Mouse (Mus musculus) forebrain, embryonic 12.5 days (tissue): Measurements from ENCODE around the gene Patl2. TPM values are rescaled to one million over a fixed set of nuclear protein-coding genes. Genes with fewer than 3 reads are reported as not detected.

ENCODE experiments used
- ATAC-seq: fragments of 200-750 bp; cut with Nextera tagmentation; 2 replicates; pipeline ENCODE4 v1.8.0; 2017; ENCODE audit warnings: moderate TSS enrichment; ENCODE audit not compliant: low FRiP score
- H3K27ac ChIP-seq: fragments of 300-500 bp; sonication (generic); 2 replicates; pipeline ENCODE4 v1.5.1; 2016; ENCODE audit warnings: mild to moderate bottlenecking
- H3K27me3 ChIP-seq: fragments of 300-500 bp; sonication (generic); 2 replicates; pipeline ENCODE4 v1.6.1; 2016; ENCODE audit warnings: mild to moderate bottlenecking
- H3K36me3 ChIP-seq: fragments of 300-500 bp; sonication (generic); replicated peaks from 2 replicates; pipeline ENCODE4 v1.6.1; 2016; ENCODE audit warnings: mild to moderate bottlenecking
- H3K4me1 ChIP-seq: fragments of 300-500 bp; sonication (generic); 2 replicates; pipeline ENCODE4 v1.6.1; 2016
- H3K4me2 ChIP-seq: fragments of 300-500 bp; sonication (generic); 2 replicates; pipeline ENCODE4 v1.6.1; 2016; ENCODE audit warnings: mild to moderate bottlenecking, moderate library complexity
- H3K4me3 ChIP-seq: fragments of 300-500 bp; sonication (generic); replicated peaks from 2 replicates; pipeline ENCODE4 v1.5.1; 2016; ENCODE audit warnings: mild to moderate bottlenecking
- H3K9ac ChIP-seq: fragments of 300-500 bp; sonication (generic); 2 replicates; pipeline ENCODE4 v1.6.1; 2016; ENCODE audit warnings: mild to moderate bottlenecking
- H3K9me3 ChIP-seq: fragments of 300-500 bp; sonication (generic); 2 replicates; pipeline ENCODE4 v1.6.1; 2016
- WGBS: fragments of 180-500 bp; shearing (Covaris S2); methylation state at CpG from one replicate; pipeline ENCODE4 v1.1.7; 2016; 5-methylcytosine and 5-hydroxymethylcytosine counted together
- polyA plus RNA-seq: library from polyadenylated mRNA; unstranded; fragments of >200 nt; fragmentation: Nextera tagmentation; extraction: Ambion mirVana; gene quantifications from 2 replicates; pipeline ENCODE4 v1.2.1, GENCODE M21; 2016

Gene Patl2
- not detected in 2 replicates for polyA plus RNA-seq

DNA sequence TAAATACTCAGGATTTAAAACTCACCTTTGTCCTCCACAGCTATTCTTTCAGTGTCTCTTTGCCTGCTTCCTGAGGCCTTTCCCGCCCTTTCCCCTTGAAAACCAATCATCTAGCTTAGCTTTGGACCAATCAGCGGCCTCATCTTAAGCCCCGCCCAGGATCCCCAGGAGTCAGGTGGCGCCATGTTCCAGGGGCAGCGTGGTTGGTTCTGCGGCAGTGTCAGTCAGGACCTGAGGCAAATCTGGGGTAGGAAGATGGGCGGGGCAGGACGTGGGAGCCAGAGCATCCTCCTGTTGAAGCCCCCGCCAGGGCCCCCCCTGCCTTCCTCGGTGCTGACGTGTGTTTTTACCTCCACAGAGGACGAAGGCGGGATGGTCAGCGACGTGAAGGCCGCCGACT is at the start of gene Patl2, which contains the start of gene Terb2:
TSS of gene Patl2 (minus strand) at position 84 of the 400 bp plus-strand sequence.
TSS of gene Terb2 (plus strand) at position 167 of the 400 bp plus-strand sequence.
- 82% methylated on average over 17 of the region's 17 CpGs for WGBS
- ATAC-seq: no peak
- Histone ChIP-seq H3K4me2 (no peak within 1 kb of the TSS), H3K27me3 (no peaks in the 10 kb centered on the region; the same call in 1 of the 2 replicates), H3K27ac (no peak within 1 kb of the TSS), H3K36me3 (no peaks in the 10 kb centered on the region), H3K4me3 (no peak within 1 kb of the TSS), H3K9me3 (no peaks in the 10 kb centered on the region), H3K9ac (no peak within 1 kb of the TSS), H3K4me1 (no peaks in the 10 kb centered on the region)

DNA sequence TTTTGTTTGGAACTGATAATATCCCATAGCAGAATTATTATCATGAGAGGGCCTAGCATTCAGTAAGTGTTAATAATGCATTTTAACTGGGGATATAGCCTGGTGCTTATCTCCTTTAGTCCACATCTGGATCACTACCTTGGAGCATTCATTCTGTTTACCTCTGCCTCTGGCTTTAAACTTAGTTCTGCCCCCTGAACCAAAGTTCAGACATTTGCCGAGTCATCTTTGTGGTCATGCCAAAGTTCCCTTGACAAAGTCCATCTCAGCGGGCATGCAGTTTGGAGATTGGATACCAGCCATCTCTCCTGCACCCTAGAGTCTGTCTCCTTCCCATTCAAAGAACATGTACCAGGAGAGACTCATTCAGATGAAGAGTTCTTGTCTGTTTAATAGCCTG is 49.4 kb upstream of the Patl2 start:
- Histone ChIP-seq H3K4me3 (peak overlapping the region; percentile 55), H3K36me3 (no peaks in the 10 kb centered on the region), H3K9ac (no peak overlapping the region; the same call in 1 of the 2 replicates), H3K27me3 (0 out of 2 replicates have a peak, but pooled peaks cover 4% of the 10 kb centered on the region), H3K4me1 (peaks cover 9% of the 10 kb centered on the region; the same call in 1 of the 2 replicates), H3K27ac (no peak overlapping the region), H3K9me3 (no peaks in the 10 kb centered on the region), H3K4me2 (peak overlapping the region; percentile 84)
- WGBS: 82% methylated on average over 2 of the region's 2 CpGs
- ATAC-seq: no peak

DNA sequence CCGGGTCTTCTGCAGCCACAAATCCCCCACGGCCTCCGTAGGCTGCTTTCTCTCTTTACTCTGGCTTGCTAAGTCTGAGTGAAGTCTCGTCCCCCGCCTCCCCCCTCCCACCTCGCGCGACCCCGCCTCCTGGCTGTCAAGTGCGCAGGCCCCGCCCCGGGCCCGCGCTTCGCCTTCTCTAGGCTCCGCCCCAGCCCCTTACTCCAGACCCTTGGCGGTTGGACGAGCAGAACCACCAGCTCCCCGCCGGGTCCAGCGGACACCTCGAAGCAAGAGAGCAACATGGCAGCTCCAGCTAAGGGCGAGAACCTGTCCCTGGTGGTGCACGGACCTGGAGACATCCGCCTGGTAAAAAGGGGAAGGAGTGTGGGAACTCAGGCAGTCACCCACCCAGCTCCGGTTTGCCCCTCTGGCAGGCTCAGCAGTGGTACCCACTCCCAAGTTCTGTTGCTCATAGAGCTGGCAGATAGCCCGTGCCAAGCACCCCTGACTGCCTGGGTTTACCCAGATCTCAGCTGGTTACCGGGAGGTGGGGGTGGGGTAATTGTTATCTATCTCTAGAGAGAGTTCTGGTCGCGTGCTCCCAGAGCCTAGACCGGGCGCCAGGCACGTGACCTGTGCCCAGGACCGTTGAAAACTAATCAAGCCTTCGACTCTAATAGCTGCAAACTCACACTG is 48.8 kb upstream of the Patl2 start, which contains the start of gene Sord:
TSS of gene Sord (plus strand) at position 139 of the 678 bp plus-strand sequence.
- peak; percentile 96 for ATAC-seq
- under 1% methylated on average over 35 of the region's 35 CpGs for WGBS
- Histone ChIP-seq H3K27ac (peak within 1 kb of the TSS; percentile 81), H3K9me3 (no peaks in the 10 kb centered on the region), H3K9ac (peak within 1 kb of the TSS; percentile 56), H3K4me1 (peaks cover 9% of the 10 kb centered on the region; the same call in 1 of the 2 replicates), H3K27me3 (0 out of 2 replicates have a peak, but pooled peaks cover 4% of the 10 kb centered on the region), H3K36me3 (no peaks in the 10 kb centered on the region), H3K4me2 (peak within 1 kb of the TSS; percentile 84), H3K4me3 (peak within 1 kb of the TSS; percentile 55)

DNA sequence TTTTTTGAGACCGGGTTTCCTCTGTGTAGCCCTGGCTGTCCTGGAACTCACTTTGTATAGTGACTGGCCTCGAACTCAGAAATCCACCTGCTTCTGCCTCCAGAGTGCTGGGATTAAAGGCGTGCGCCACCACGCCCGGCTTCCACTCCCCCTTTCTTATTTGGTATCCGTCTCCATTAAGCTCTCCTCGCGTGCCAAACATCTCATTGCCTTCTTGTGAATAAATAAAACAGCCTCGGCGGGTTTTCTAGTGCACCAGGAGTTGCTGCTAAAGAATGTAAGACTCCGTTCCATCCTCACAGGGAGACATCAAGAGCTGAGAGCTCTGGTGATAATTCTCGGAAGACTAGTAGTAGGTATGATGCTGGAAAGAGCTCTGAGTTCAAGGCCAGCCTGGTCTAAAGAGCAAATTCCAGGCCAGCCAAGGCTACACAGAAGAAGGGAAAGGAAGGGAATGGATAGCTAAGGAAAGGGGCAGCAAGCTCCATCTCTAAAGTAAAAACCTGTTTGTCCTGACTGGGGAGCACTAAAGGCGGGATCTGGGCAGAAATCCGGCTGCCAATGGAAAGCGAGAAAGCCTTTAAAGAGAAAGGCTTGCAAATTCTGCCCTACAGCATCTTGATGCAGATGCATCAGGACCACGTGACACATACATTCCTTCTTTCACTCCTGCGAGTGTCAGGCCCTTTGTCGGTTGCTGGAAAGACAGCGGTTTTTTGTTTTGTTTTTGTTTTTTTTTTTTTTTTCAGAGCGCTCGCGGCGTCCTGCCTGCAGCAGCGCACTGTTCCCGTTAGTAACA is 48.0 kb upstream of the Patl2 start:
- Histone ChIP-seq H3K27ac (peak overlapping the region; percentile 81), H3K9ac (peak overlapping the region; percentile 56), H3K27me3 (0 out of 2 replicates have a peak, but pooled peaks cover 4% of the 10 kb centered on the region), H3K9me3 (no peaks in the 10 kb centered on the region), H3K4me1 (peaks cover 9% of the 10 kb centered on the region; the same call in 1 of the 2 replicates), H3K36me3 (no peaks in the 10 kb centered on the region), H3K4me2 (peak overlapping the region; percentile 84), H3K4me3 (peak overlapping the region; percentile 55)
- peak; percentile 57 for ATAC-seq
- WGBS: 3% methylated on average over 26 of the region's 26 CpGs

DNA sequence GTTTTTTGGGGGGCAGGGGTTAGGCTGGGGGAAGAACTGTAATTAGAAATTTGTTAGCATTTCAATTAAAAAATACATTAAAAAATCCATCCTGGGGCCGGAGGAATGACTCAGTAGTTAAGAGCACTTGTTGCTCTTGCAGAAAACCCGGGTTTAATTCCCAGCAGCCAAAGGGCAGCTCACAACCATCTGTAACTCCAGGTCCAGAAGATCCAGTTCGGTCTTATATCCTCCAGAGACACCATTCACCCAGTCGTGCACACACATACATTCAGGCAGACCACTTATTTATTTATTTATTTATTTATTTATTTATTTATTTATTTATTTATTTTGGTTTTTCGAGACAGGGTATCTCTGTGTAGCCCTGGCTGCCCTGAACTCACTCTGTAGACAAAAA is 47.4 kb upstream of the Patl2 start:
- Histone ChIP-seq H3K4me2 (no peak overlapping the region), H3K4me3 (no peak overlapping the region), H3K4me1 (peaks cover 9% of the 10 kb centered on the region; the same call in 1 of the 2 replicates), H3K27ac (no peak overlapping the region), H3K27me3 (0 out of 2 replicates have a peak, but pooled peaks cover 4% of the 10 kb centered on the region), H3K9ac (no peak overlapping the region), H3K36me3 (no peaks in the 10 kb centered on the region), H3K9me3 (no peaks in the 10 kb centered on the region)
- peak; percentile 4; the same call in 1 of the 2 replicates for ATAC-seq
- 64% methylated on average over 5 of the region's 5 CpGs for WGBS

DNA sequence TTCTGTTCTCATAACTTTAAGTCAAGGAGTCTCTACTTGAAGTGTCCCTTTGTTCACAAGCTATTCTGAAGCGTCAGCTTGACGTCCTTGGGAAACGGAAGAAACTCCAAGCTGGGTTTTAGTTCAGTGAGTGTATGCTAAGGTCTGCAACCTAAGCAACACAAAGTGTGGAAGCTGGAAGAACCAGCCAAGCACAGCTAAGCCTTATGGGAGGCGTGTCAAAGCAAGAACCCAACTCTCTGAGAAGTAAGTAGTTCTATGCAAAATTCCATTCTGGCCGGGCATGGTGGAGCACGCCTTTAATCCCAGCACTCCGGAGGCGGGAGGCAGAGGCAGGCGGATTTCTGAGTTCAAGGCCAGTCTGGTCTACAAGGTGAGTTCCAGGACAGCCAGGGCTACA is 45.6 kb upstream of the Patl2 start:
- no peak for ATAC-seq
- no peak overlapping the region for H3K4me2 ChIP-seq
- H3K27me3 ChIP-seq: 0 out of 2 replicates have a peak, but pooled peaks cover 4% of the 10 kb centered on the region
- H3K36me3 ChIP-seq: no peaks in the 10 kb centered on the region
- H3K9me3 ChIP-seq: no peaks in the 10 kb centered on the region
- H3K27ac ChIP-seq: no peak overlapping the region
- H3K4me1 ChIP-seq: peaks cover 9% of the 10 kb centered on the region; the same call in 1 of the 2 replicates
- H3K4me3 ChIP-seq: no peak overlapping the region
- no peak overlapping the region for H3K9ac ChIP-seq
- 73% methylated on average over 9 of the region's 9 CpGs for WGBS

DNA sequence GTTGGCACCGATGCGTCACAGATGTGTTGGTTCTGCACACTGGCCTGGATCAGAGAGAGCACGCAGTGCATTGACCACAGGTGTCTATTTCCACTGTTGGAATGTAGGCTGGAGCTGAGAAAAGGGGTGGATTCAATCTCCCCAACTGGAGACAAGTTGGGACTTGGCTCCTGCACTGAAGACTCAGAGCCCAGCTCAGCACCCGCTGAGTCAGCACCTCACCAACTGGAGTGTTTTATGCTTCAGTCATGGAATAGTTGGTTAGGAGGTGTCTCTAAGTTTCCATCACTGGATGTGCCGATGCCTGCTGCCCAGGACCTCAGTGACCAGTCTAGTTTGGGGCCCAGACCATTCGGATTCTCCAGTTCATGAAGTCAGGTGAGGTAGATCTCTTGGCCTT is 44.4 kb upstream of the Patl2 start:
- no peak for ATAC-seq
- no peaks in the 10 kb centered on the region for H3K9me3 ChIP-seq
- H3K9ac ChIP-seq: no peak overlapping the region
- peaks cover 7% of the 10 kb centered on the region; the same call in 1 of the 2 replicates for H3K4me1 ChIP-seq
- no peaks in the 10 kb centered on the region for H3K36me3 ChIP-seq
- no peak overlapping the region for H3K4me2 ChIP-seq
- H3K27ac ChIP-seq: no peak overlapping the region
- H3K27me3 ChIP-seq: 0 out of 2 replicates have a peak, but pooled peaks cover under 1% of the 10 kb centered on the region
- WGBS: 90% methylated on average over 6 of the region's 6 CpGs
- H3K4me3 ChIP-seq: no peak overlapping the region

DNA sequence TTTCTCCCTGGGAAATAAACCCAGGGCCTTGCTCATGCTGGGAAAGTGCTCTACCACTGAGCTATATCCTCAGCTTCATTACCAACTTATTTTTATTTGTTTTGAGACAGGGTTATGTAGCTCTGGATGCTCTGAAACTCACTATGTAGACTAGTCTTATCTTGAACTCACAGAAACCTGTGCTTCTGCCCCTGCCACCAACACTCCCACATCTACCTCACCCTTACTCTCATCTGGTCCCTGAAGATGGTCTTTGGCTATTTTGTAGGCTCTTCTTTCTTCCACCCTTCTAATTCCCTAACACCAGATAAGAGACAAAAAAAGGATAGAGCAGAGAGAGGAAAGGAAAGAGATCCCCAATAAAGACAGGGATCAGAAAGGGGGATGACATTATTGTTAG is 37.7 kb upstream of the Patl2 start:
- no peaks in the 10 kb centered on the region for H3K27me3 ChIP-seq
- H3K36me3 ChIP-seq: no peaks in the 10 kb centered on the region
- H3K4me1 ChIP-seq: no peaks in the 10 kb centered on the region
- no peak overlapping the region for H3K4me2 ChIP-seq
- no peak overlapping the region for H3K27ac ChIP-seq
- no peak for ATAC-seq
- no peak overlapping the region for H3K9ac ChIP-seq
- H3K4me3 ChIP-seq: no peak overlapping the region
- no peaks in the 10 kb centered on the region for H3K9me3 ChIP-seq

DNA sequence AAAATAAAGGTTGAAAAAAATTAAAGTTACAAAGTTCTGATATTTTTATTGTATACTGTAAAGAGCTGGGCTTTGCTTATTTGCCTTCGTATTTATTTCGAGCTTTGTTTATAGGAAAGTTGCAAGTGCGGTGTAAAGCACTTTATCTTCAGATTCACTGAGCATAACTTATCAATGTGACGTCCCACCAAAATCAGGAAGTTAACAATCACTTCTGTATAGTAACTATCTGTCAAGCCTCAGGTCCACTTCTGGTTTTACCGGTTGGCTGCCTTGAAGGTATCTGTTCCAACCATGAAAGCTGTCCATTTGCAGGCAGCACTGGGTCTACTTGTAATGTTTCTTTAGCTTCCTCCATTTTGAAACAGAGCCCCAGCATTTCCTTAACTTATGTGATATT is 36.3 kb upstream of the Patl2 start:
- Histone ChIP-seq H3K27ac (no peak overlapping the region), H3K9me3 (no peaks in the 10 kb centered on the region), H3K4me3 (no peak overlapping the region), H3K4me1 (no peaks in the 10 kb centered on the region), H3K4me2 (no peak overlapping the region), H3K9ac (no peak overlapping the region), H3K27me3 (no peaks in the 10 kb centered on the region), H3K36me3 (no peaks in the 10 kb centered on the region)
- 96% methylated on average over 5 of the region's 5 CpGs for WGBS
- ATAC-seq: no peak

DNA sequence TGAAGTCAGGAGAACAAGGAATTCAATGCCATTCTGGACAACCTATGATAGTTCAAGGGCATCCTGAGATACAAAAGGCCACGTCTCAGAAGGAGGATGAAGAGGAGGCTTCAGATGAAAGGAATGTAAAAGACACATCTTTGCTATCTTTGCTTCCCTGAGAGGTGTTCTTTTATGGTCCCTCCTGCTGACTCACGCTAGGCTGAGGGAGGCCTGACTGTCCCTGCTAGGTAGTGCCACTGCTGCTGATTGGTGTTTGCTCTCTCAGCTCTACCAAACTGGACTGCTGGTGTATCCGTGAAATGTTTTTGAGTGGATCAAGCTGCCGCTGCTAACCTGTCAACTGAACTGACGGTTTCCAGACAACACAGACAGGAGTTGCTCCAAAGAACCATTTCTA is 35.8 kb upstream of the Patl2 start:
- Histone ChIP-seq H3K4me3 (no peak overlapping the region), H3K27ac (no peak overlapping the region), H3K9me3 (no peaks in the 10 kb centered on the region), H3K4me1 (no peaks in the 10 kb centered on the region), H3K4me2 (no peak overlapping the region), H3K9ac (no peak overlapping the region), H3K36me3 (no peaks in the 10 kb centered on the region), H3K27me3 (no peaks in the 10 kb centered on the region)
- no peak for ATAC-seq
- 66% methylated on average over 5 of the region's 5 CpGs for WGBS

DNA sequence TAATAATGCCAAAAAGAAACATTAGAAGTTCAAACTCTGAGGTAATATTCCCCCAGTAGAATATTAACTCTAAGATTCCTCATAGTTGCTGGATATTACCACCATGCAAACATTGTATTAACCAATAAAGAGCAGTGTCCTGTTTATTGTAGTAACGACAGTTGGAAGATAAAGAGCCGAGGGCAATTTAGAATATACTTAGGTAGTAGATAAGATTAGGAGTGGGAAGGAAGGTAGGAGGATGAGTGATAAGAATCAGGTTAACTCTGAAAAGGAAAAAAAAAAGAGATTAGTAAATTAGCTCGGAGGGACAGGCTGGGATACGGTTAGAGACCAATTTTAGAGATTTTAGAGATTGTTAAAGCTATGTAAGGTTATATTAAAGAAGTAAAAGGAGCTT is 35.4 kb upstream of the Patl2 start:
- Histone ChIP-seq H3K27me3 (no peaks in the 10 kb centered on the region), H3K36me3 (no peaks in the 10 kb centered on the region), H3K9me3 (no peaks in the 10 kb centered on the region), H3K4me1 (no peaks in the 10 kb centered on the region), H3K27ac (no peak overlapping the region), H3K9ac (no peak overlapping the region), H3K4me2 (no peak overlapping the region), H3K4me3 (no peak overlapping the region)
- ATAC-seq: no peak
- WGBS: 88% methylated on average over 4 of the region's 4 CpGs

DNA sequence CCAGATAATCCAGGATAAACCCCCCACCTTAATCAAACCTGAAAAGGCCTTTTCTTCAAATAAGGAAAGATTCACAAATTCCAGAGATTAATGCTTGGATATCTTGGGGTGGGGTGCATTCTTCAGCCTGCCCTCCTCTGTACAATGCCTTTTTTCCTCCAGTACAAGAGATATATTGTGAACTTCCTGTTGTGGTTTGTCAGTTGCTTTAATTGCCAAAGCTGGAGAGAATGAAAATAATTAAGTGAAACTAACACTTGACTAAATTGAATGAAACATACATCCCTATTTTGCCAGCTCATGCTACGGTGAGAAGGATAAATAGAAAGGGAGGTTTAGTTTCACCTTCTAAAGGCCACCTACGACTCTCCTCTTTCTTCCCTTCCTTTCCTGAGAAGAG is 32.2 kb upstream of the Patl2 start:
- H3K4me2 ChIP-seq: no peak overlapping the region
- no peaks in the 10 kb centered on the region for H3K36me3 ChIP-seq
- WGBS: 71% methylated on average over 2 of the region's 2 CpGs
- H3K9me3 ChIP-seq: no peaks in the 10 kb centered on the region
- no peak overlapping the region for H3K9ac ChIP-seq
- H3K4me3 ChIP-seq: no peak overlapping the region
- no peak overlapping the region for H3K27ac ChIP-seq
- H3K27me3 ChIP-seq: no peaks in the 10 kb centered on the region
- ATAC-seq: no peak
- no peaks in the 10 kb centered on the region for H3K4me1 ChIP-seq
